Mouse (Mus musculus): ENCODE measurements around the gene Ncapd2. TPM values are rescaled to one million over a fixed set of nuclear protein-coding genes. Genes with fewer than 3 reads are reported as not detected.

Ncapd2 gene
- polyA plus RNA-seq, 1 experiment from 2014 or later = 140 TPM

GRCm38 (mm10) chr6:125230571-125230970, 39.1 kb upstream of the Ncapd2 start:
- no peaks in the 10 kb centered on the region for H3K36me3 ChIP-seq
- peak overlapping the region; percentile 77 for H3K4me2 ChIP-seq (replicated peaks)
- H3K9me3 ChIP-seq = no peaks in the 10 kb centered on the region
- H3K9ac ChIP-seq = no peak overlapping the region
- H3K27ac ChIP-seq = no peak overlapping the region
- H3K27me3 ChIP-seq (replicated peaks) = no peaks in the 10 kb centered on the region
- no peak for ATAC-seq (ENCODE audit: low FRiP score, low read depth)
- H3K4me3 ChIP-seq = no peak overlapping the region
- H3K4me1 ChIP-seq = peaks cover 12% of the 10 kb centered on the region
- 70% methylated on average over 9 of the region's 9 CpGs for WGBS

GRCm38 (mm10) chr6:125225518-125226115, 34.1 kb upstream of the Ncapd2 start:
- 85% methylated on average over 5 of the region's 5 CpGs for WGBS
- no peak for ATAC-seq (ENCODE audit: low FRiP score, low read depth)
- no peaks in the 10 kb centered on the region for H3K9me3 ChIP-seq

GRCm38 (mm10) chr6:125222577-125222976, 31.1 kb upstream of the Ncapd2 start:
- 88% methylated on average over 3 of the region's 3 CpGs for WGBS
- H3K4me1 ChIP-seq = no peaks in the 10 kb centered on the region
- no peaks in the 10 kb centered on the region for H3K27me3 ChIP-seq (replicated peaks)
- H3K36me3 ChIP-seq = peaks cover 8% of the 10 kb centered on the region
- no peak overlapping the region for H3K27ac ChIP-seq
- no peak for ATAC-seq (ENCODE audit: low FRiP score, low read depth)
- H3K9ac ChIP-seq = no peak overlapping the region
- no peak overlapping the region for H3K4me3 ChIP-seq
- H3K9me3 ChIP-seq = no peaks in the 10 kb centered on the region
- no peak overlapping the region for H3K4me2 ChIP-seq (replicated peaks)

More at GRCm38 (mm10) chr6:125225518-125226115, 34.1 kb upstream of the Ncapd2 start:
- Histone ChIP-seq H3K4me2 (replicated peaks) (no peak overlapping the region), H3K4me3 (no peak overlapping the region), H3K4me1 (no peaks in the 10 kb centered on the region), H3K27me3 (replicated peaks) (no peaks in the 10 kb centered on the region), H3K27ac (no peak overlapping the region), H3K36me3 (peaks cover 8% of the 10 kb centered on the region), H3K9ac (no peak overlapping the region)

GRCm38 (mm10) chr6:125222146-125222545, 30.6 kb upstream of the Ncapd2 start:
- WGBS = 84% methylated on average over 2 of the region's 2 CpGs

GRCm38 (mm10) chr6:125221115-125221745, 29.7 kb upstream of the Ncapd2 start:
- H3K27me3 ChIP-seq (replicated peaks) = no peaks in the 10 kb centered on the region
- H3K27ac ChIP-seq = no peak overlapping the region
- H3K9me3 ChIP-seq = no peaks in the 10 kb centered on the region
- H3K4me3 ChIP-seq = no peak overlapping the region
- no peak overlapping the region for H3K4me2 ChIP-seq (replicated peaks)
- WGBS = 94% methylated on average over 20 of the region's 20 CpGs
- H3K4me1 ChIP-seq = no peaks in the 10 kb centered on the region
- ATAC-seq (ENCODE audit: low FRiP score, low read depth) = no peak
- no peak overlapping the region for H3K9ac ChIP-seq
- peaks cover 8% of the 10 kb centered on the region for H3K36me3 ChIP-seq

More at GRCm38 (mm10) chr6:125222146-125222545, 30.6 kb upstream of the Ncapd2 start:
- H3K4me3 ChIP-seq = no peak overlapping the region
- H3K4me1 ChIP-seq = no peaks in the 10 kb centered on the region
- no peak overlapping the region for H3K4me2 ChIP-seq (replicated peaks)
- H3K36me3 ChIP-seq = peaks cover 8% of the 10 kb centered on the region
- no peak for ATAC-seq (ENCODE audit: low FRiP score, low read depth)
- H3K27me3 ChIP-seq (replicated peaks) = no peaks in the 10 kb centered on the region
- no peaks in the 10 kb centered on the region for H3K9me3 ChIP-seq
- H3K9ac ChIP-seq = no peak overlapping the region
- H3K27ac ChIP-seq = no peak overlapping the region

GRCm38 (mm10) chr6:125218963-125219362, 27.5 kb upstream of the Ncapd2 start:
- Histone ChIP-seq H3K4me1 (peaks cover 3% of the 10 kb centered on the region; the same call in 1 of the 2 replicates), H3K4me2 (replicated peaks) (no peak overlapping the region), H3K27me3 (replicated peaks) (0 out of 2 replicates have a peak, but pooled peaks cover under 1% of the 10 kb centered on the region), H3K9me3 (no peaks in the 10 kb centered on the region), H3K27ac (no peak overlapping the region), H3K4me3 (no peak overlapping the region), H3K9ac (no peak overlapping the region), H3K36me3 (peaks cover 8% of the 10 kb centered on the region)
- no peak for ATAC-seq (ENCODE audit: low FRiP score, low read depth)
- 76% methylated on average over 4 of the region's 4 CpGs for WGBS

- Histone ChIP-seq H3K27ac (no peak overlapping the region), H3K4me3 (no peak overlapping the region), H3K4me2 (replicated peaks) (no peak overlapping the region), H3K36me3 (peaks cover 4% of the 10 kb centered on the region), H3K27me3 (replicated peaks) (0 out of 2 replicates have a peak, but pooled peaks cover 7% of the 10 kb centered on the region), H3K9ac (no peak overlapping the region), H3K9me3 (no peaks in the 10 kb centered on the region), H3K4me1 (peaks cover 3% of the 10 kb centered on the region; the same call in 1 of the 2 replicates)
- WGBS = 87% methylated on average over 11 of the region's 11 CpGs
- ATAC-seq (ENCODE audit: low FRiP score, low read depth) = no peak
Observed at GRCm38 (mm10) chr6:125217899-125218298, 26.4 kb upstream of the Ncapd2 start.

GRCm38 (mm10) chr6:125216898-125217297, 25.4 kb upstream of the Ncapd2 start:
- H3K27ac ChIP-seq = no peak overlapping the region
- H3K9ac ChIP-seq = no peak overlapping the region
- peaks cover 3% of the 10 kb centered on the region; the same call in 1 of the 2 replicates for H3K4me1 ChIP-seq
- 0 out of 2 replicates have a peak, but pooled peaks cover 11% of the 10 kb centered on the region for H3K27me3 ChIP-seq (replicated peaks)
- no peak overlapping the region for H3K4me3 ChIP-seq
- no peak overlapping the region for H3K4me2 ChIP-seq (replicated peaks)
- no peaks in the 10 kb centered on the region for H3K36me3 ChIP-seq
- ATAC-seq (ENCODE audit: low FRiP score, low read depth) = no peak
- no peaks in the 10 kb centered on the region for H3K9me3 ChIP-seq
- WGBS = 89% methylated on average over 2 of the region's 2 CpGs

- WGBS = under 1% methylated on average over 48 of the region's 48 CpGs
- Histone ChIP-seq H3K4me1 (peaks cover 3% of the 10 kb centered on the region; the same call in 1 of the 2 replicates), H3K27me3 (replicated peaks) (peaks cover 11% of the 10 kb centered on the region; the same call in 1 of the 2 replicates), H3K36me3 (no peaks in the 10 kb centered on the region), H3K9me3 (no peaks in the 10 kb centered on the region), H3K9ac (peak within 1 kb of the TSS; percentile 73), H3K4me2 (replicated peaks) (peak within 1 kb of the TSS; percentile 96), H3K4me3 (peak within 1 kb of the TSS; percentile 66), H3K27ac (no peak within 1 kb of the TSS)
- peak; percentile 96 for ATAC-seq (ENCODE audit: low FRiP score, low read depth)
Observed at GRCm38 (mm10) chr6:125215148-125215954, 23.9 kb upstream of the Ncapd2 start, which contains the start of gene Vamp1. TSS of gene Vamp1 (plus strand) at chr6:125215551.

GRCm38 (mm10) chr6:125213715-125214114, 22.2 kb upstream of the Ncapd2 start:
- Histone ChIP-seq H3K36me3 (no peaks in the 10 kb centered on the region), H3K9ac (no peak overlapping the region), H3K4me3 (no peak overlapping the region), H3K4me2 (replicated peaks) (no peak overlapping the region), H3K4me1 (peaks cover 3% of the 10 kb centered on the region; the same call in 1 of the 2 replicates), H3K27me3 (replicated peaks) (peaks cover 11% of the 10 kb centered on the region; the same call in 1 of the 2 replicates), H3K27ac (no peak overlapping the region), H3K9me3 (no peaks in the 10 kb centered on the region)
- ATAC-seq (ENCODE audit: low FRiP score, low read depth) = no peak
- WGBS = 74% methylated on average over 6 of the region's 6 CpGs

GRCm38 (mm10) chr6:125213129-125213528, 21.6 kb upstream of the Ncapd2 start:
- Histone ChIP-seq H3K36me3 (no peaks in the 10 kb centered on the region), H3K4me1 (peaks cover 3% of the 10 kb centered on the region; the same call in 1 of the 2 replicates), H3K9me3 (no peaks in the 10 kb centered on the region), H3K4me2 (replicated peaks) (no peak overlapping the region), H3K9ac (no peak overlapping the region), H3K27ac (no peak overlapping the region), H3K27me3 (replicated peaks) (peaks cover 11% of the 10 kb centered on the region; the same call in 1 of the 2 replicates), H3K4me3 (no peak overlapping the region)
- no peak for ATAC-seq (ENCODE audit: low FRiP score, low read depth)
- WGBS = 70% methylated on average over 6 of the region's 6 CpGs

- ATAC-seq (ENCODE audit: low FRiP score, low read depth) = no peak
- Histone ChIP-seq H3K4me3 (no peak overlapping the region), H3K4me1 (peaks cover 3% of the 10 kb centered on the region; the same call in 1 of the 2 replicates), H3K4me2 (replicated peaks) (no peak overlapping the region), H3K36me3 (no peaks in the 10 kb centered on the region), H3K9ac (no peak overlapping the region), H3K27me3 (replicated peaks) (peaks cover 11% of the 10 kb centered on the region; the same call in 1 of the 2 replicates), H3K27ac (no peak overlapping the region), H3K9me3 (no peaks in the 10 kb centered on the region)
- 54% methylated on average over 2 of the region's 2 CpGs for WGBS
Observed at GRCm38 (mm10) chr6:125212621-125213020, 21.1 kb upstream of the Ncapd2 start.

Measured in neural tube, embryonic 12.5 days (tissue).